Mouse (Mus musculus): Measurements from ENCODE around the gene Atp5d.
"Not testable (repeated sequence)": the region's sequence is repeated elsewhere in the genome, so short reads cannot be mapped to it uniquely, and the experiment has no call there.

Gene Atp5d

DNA sequence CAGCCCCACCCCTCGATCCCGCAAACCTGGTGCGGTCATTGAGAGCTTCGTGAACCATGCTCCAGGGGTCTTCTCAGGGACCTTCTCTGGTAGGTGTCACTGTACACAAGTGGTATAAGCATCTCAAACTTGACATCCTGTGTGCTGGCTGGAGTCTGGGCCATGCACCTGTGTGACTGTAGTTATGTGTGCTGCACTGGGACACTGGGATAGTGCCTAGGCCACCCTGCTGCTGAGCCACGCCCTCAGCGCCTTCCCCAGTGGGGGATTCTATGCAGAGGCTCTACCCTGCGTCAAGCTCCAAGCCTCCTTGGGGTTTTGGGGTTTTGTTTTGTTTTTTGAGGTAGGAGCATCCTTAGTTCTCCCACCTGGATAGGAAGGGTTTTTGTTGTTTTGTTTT, 16.0 kb downstream of the Atp5d start:
- in situ Hi-C loops (cut with MboI), result no loop called here

DNA sequence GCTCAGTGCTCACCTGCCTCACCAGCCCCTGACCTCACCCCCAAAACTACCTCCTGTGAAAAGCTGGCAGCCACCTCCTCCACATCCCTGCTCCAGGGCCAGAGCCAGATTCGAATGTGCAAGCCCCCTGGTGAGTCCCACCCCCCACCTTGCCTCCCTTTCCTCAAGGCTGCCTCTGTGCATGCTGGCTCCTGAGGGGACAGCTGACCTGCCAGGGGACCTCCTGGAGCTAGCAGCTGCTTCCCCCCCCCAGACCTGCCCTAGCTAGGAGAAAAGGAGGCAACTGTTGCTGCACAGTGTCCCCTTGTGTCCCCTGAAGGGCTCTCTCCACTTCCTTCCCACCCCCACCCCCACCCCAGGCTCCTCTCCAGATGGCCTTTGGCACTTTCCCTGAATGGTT, 16.8 kb downstream of the Atp5d start:
- in situ Hi-C loops (cut with MboI), result no loop called here

DNA sequence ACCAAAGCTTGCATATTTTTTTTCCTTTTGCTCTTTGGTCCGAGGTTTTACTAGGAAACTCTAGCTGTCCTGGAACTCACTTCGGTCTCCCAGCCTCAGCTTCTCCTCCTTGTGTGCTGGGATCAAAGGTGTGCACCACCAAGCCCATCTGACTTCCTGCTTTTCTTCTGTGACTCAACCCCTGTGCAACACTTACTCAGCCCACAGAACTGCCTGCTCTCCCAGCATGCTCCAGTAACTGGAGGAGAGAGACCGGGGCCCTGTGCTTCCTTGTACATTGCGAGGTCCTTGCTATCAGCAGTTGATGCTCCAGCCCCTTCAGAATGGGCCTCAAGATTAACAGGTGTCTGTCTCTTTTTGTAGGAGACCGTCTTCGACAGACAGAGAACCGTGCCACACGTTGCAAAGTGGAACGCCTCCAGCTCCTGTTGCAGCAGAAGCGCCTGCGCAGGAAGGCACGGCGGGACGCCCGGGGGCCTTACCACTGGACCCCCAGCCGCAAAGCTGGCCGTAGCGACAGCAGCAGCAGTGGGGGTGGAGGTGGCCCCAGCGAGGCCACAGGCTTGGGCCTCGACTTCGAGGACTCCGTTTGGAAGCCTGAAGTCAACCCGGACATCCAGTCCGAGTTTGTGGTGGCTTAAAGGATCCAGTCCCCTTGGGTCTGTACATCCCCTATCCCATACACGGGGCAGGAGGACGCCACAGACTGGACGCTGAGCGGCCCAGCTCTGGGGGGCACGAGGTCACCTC, 17.7 kb downstream of the Atp5d start:
- in situ Hi-C loops (cut with MboI), result no loop called here

DNA sequence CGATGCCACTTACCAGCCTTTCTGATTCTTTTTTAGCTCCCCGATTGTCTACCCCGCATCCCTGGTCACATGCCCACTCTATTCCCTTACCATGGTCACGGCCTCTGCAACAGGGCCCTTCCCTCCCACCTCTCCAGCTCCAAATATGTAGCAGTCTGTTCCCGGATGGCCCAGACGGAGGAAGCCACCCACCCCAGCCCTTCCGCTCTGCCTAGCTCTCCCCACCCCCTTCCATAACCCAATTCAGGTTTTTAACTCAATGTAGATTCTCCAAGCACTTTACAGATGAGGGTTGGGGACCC, 18.3 kb downstream of the Atp5d start:
- in situ Hi-C loops (cut with MboI), result no loop called here

DNA sequence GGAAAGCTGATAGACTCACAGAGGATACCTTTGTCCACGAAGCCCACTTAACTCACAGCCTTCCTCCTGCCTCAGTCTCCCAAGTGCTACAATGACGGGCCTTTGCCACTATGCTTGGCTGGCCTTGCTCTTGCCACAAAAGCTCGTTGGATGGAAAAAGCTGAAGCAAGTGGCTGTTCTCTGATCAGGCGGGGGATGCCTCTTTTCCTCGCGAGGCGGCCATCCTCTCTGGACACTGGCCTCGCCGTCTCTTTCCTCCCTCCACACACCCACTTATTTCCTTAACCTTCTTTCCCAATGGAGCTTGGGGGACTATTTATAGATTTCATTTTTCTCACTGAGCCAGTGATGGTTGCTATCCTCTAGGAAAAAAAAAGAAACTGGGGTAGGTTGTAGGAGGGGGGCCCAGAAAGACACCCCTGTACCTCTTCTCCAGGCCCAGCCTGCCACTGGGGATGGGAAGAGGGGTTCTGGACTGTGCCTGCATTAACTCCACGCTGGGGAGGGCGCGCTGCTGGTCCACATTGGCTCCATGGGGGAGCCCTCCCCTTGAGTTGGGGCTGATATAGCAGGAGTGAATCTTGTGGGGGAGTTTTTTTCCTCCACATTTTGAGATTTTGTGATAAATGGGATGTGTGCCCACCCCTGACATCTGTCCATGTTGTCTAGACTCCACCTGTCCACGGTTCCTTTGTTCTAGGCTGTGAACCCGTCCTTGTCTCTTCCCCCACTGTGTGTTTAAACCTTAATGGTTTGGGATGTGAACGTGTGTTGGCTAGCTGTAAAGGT, 18.9 kb downstream of the Atp5d start:
- in situ Hi-C loops (cut with MboI), result no loop called here

DNA sequence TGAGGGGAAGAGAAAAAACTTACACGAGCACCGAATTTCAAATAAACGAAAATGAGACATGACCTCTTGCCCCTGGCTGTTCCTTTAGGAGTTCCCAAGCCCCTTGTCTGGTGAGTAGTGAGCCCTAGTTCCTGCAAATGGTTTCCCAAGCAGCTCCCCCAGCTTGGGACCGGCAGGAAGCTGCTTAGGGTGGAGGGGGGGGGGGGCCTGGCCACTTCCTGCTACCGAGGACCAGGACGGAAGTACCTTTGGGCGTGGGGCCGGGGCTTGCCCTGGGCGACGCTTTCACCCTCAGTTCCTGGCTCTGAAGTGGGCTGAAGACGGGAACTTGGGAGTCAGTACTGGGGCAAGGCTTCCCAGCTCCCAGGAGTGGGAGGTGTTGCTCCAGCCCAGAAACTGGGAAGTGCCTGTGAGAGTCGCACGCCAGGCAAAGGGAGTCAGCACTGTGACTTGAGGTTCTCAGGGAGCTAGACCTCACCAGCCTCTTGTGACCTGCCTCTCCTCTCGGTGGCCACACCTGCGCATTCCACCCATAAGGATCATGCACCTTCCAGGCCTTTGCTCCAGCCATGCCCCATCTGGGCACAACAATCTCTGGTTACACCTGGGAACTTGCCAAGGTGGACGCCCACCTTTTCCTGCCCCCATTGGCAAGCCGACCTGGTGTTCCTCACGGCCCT, 20.0 kb downstream of the Atp5d start:
- in situ Hi-C loops (cut with MboI), result no loop called here

DNA sequence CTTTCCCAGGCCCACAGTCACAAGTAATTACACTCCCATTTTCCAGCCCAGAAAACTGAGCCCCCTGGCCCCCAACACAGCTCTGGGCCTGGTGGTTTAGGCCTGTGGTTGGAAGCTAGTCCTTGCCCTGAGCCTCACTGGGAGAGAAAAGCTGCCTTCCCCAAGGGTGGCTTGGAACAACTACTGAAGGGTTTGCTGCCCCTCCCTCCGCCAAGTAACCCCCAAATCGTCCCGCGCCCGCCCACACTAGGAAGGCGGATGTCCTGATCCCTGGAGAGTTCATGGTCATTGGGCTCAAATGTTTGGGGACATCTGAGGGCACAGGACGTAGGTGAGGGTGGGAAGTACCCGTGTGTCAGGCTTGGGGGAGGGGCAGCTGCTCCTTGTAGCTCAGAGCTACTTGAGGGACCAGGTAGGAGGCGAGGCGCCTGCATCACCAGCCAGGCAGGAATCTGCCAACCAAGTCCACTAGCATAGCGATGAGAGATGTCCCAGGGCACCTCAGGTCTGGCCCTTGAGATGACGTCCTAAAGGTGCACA, 20.7 kb downstream of the Atp5d start:
- in situ Hi-C loops (cut with MboI), result no loop called here

DNA sequence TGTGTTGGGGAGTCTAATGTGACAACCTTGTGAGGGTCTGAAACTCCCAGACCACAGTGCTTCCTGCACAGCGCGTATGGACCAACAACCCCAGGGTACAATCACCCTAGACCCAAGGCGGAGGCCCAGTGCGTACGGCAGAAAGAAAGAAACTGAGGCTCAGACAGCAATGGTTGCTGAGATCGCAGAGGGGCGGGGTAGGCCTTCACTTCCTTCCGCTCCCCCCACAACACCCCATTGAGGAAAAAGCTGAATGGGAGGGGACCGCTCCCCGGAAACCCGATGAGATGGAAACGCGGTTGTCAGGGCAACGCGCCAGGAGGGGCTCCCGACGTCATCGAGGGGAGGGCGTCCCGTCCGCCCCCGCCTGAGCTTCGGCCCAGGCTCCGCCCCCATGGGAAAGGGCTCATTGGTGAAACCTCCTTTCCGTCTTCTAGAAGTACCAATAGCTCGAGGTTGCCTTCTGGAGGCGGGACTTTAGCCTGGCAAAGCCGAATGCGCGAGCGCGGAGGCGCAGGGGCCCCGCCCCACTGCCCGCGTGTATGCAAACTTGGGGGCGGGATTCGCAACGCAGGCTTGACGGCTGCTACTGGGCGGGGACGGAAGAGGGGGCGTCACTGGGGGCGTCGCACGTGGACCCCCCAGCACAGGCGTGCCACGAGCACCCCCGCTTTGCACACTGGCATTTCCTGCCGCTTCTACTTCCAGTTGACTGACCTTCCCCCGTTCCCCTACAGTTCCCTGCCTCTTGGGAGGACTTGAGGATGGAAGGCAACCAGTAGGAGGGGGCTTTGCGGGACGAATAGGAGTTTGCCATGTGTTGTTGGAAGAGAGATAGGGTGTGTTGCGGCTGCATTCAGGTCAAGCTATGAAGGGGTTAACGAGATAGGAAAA, 21.4 kb downstream of the Atp5d start:
- in situ Hi-C loops (cut with MboI), result no loop called here

DNA sequence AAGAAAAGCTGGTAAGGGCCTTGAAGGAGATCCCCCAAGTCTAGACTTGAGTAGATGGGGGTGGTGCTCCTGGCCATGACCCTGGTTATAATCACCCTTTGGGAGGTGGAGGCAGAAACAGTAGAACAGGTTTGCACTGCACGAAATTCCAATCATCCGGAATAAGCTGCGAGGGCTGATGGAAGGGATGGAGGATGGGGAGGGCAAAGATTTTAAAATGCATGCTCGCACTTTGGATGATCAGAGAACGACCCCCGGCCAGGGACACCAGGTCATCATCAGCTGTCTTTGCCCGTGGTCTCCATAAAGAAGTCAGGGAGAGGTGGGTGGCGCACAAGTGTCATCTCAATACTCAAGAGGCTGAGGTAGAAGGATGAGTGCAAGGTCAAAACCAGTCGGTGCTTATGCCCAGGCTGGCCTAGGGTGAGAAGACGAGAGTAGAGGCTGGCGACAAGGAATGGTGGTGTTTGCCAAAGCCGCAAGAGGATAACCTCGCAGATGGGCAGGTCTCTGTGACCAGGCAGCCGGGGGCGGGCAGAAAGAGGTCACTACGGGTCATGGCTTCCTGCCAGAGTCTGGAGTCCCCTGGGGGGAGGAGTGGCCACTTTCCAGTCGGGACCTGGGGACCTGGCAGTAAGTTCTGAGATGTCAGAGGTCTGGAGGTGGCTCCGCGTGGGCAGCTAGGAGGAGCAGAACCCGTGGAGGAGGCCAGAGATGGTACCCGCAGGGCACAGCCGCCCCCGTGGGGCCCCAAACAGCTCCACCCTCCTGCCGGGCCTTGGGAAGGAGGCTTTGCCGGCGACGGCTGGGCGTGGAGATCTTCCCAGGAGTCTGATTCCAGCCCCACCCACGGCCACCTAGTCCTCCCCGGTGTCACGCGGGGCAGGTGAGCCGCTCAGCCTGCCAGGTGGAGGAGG, 22.3 kb downstream of the Atp5d start:
- in situ Hi-C loops (cut with MboI), result no loop called here

DNA sequence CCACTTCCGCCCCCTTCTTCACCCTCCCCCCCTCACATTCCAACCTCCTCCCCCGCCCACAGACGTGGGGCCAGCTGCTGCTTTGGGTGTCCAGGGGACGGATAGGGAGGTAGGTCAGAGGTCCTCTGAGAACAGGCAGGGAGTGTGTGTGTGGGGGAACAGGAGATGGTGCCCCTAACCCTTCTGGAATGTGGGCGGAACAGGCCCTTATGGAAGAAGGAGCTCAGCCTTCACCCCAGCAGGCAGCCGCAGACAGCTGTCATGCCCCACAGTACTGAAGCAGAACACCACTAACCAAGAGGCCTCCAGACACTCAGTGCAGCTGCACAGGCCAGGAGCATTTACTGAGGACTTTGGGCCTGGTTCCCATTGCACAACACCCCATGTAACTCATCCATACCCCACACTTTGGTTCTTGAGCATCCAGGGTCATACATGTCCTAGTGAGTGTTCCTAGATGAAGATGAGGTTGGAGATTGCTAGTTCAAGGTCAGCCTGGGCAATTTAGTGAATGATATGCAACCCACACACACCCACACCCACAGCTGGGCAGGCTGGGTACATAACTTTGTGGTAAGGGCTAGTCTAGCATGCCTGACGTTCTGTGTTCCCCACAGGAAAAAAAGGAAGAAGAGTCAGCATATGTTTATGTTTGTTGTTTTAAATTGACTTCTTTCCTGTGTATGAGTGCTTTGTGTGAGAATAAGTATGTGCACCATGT, 23.2 kb downstream of the Atp5d start:
- in situ Hi-C loops (cut with MboI), result no loop called here

DNA sequence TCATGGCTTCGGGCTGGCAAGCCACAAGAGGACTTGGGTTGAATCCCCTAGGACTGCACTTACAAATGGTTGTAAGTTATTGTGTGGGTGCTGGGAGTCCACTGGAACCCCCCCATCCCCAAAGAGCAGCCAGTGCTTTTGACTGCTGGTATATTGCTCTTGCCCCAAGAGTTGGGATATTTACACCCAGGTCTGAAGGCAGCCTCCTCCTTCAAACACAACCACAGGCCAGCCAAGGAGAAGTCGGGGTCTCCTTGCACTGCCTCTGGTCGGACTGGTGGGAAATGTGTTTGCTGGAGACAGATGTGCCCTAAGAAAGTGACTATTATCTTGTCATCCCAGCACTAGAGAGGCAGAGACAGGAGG, 23.8 kb downstream of the Atp5d start:
- in situ Hi-C loops (cut with MboI), result no loop called here

DNA sequence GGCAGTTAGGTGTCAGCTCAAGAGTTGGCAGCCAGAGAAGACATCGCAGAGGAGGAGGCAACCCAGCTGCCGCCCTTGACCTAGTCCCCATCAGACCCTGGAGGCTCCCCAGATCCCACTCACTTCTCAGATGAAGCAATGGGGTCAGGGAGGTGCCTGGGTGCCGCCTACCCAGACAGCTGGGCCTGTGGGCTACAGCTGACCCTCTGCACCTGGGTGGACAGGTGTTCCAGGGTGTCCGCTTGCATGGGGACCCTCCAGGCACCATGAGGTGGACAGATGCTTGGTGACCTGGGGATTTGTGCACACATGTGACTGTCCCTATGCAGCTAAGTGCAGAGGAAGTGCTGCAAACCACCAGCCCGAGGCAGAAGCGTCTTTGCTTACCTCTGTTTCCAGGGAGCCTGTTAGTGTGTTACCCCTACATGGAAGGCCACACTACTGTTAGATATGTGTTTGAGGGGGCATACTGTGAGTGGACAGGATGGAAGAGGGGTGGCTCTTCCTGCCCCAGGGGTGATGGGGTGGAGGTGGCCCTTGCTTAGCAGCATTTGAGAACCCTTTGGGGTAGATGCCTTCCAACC, 24.4 kb downstream of the Atp5d start:
- in situ Hi-C loops (cut with MboI), result no loop called here

DNA sequence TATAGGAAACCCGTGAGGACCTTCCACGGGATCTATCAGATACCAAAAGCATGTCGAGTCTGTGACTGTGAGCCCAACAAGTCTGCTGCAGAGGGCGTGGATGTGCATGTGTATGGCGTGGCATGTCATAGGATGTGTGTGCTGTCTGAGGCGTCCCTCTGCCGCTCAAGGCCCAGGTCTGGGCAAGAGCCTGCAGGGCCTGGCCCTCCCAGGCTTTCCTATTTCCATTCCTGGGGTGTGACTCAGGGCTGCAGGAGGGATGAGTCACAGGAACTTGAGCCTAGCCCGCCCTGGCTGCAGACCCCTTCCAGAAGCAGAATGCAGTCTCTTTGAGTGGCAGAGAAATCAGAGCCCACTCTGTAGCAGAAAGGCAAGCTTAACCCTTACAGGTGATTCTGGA, 25.3 kb downstream of the Atp5d start:
- in situ Hi-C loops (cut with MboI), result no loop called here

DNA sequence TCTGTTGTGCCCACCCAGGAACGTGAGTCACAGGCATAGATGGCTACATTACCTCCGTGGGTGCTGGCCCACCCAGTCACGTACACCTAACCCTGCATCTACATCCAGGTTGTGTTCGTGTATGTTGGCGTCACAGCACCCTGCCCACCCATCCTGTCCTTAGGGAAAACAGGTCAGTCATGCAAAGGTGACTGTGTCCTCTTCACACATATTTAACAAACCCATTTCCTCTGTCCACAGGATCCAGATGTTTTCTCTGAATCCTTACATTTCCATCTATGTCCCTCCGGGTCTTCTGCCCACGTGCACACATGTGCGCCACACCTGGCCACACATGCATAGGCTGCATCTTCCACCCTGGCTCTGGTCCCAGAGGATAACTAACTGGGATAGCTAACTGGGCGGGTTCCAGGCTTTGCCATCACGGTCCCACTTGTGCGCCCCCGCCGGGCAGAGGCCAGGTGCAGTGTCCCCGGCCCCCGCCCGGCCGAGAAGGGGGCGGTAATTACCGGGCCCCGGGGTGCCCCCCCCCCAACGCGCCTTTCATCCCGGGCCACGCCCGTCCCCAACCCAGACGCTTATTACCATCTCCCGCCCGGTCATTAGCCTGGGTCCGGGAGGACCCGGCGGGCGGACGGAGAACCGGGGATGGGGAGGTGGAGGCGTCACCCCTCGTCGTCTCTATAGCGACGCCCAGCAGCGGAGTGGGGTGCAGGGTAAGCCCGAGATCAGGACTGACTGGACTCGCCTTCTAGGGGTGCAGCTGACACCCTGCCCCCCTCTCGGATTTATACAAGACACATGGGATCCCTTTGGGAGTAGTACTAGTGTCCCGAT, 25.9 kb downstream of the Atp5d start:
- in situ Hi-C loops (cut with MboI), result no loop called here

DNA sequence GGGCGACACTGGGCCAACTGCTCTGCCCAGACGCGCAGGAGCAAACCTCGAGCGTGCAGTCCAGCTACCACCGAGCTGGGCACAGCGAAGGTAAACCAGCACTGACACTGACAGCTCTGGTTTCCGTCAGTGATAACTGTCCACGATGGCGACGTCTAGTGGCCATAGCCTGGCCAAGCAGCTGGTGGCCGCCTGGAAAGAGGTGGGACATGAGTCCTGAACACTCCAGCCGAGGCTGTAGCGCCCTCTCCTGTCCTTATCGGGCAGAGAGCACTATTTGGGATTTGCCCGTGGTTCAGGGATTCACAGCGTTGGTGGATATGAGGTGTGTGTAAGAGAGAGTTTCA, 26.5 kb downstream of the Atp5d start:
- in situ Hi-C loops (cut with MboI), result no loop called here

DNA sequence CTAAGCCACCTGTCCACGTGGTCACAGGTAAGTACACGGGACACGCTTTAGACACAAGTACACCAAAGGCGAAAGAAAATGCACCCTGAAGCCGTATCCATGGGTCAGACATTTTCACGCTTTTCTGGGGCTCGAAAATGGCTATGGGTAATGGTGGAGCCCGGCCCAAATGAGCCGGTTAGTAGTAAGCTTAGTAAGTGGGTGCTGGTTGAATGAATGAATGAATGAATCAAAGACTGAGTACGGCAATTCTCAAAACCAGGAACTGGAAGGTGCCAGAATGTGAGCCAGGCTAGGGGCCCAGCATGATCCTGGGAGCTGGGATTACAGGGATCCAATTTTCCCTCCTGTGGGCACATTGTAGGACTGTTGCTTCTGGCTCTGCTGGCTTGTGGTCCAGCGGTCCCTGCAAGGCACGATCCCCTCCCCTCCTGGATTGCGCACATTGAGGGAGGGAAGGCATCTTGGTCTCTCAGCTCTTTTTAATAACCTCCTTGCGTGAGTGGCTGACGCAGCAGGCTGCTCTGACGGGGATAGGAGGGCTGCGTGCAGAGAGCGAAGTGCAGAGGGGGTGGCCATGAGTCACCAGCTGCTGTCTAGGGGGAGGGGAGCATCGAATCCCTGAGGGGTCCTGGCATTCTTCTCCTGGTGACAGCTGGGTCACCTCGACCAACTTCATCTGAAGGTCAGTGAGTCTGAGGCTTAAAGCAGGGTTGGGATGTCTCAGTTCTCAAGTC, 27.1 kb downstream of the Atp5d start, which contains the start of gene Cirbp:
Gene Cirbp, plus strand, starts transcription at position 594 of the 737 bp plus-strand sequence.
- in situ Hi-C loops (cut with MboI), result no loop called here

DNA sequence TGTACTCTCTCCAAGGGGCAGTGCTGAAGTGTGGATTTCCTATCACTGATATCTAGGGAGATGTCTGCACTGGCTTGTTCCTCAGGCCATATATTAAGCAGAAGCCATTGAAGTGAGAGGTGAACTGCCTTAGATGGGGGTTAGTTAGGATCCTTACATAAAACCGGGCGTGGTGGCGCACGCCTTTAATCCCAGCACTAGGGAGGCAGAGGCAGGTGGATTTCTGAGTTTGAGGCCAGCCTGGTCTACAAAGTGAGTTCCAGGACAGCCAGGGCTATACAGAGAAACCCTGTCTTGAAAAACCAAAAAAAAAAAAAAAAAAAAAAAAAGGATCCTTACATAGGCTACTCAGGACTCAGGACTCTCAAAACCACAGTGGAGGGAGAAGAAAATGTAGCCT, 27.7 kb downstream of the Atp5d start:
- in situ Hi-C loops (cut with MboI), result not testable (repeated sequence)

DNA sequence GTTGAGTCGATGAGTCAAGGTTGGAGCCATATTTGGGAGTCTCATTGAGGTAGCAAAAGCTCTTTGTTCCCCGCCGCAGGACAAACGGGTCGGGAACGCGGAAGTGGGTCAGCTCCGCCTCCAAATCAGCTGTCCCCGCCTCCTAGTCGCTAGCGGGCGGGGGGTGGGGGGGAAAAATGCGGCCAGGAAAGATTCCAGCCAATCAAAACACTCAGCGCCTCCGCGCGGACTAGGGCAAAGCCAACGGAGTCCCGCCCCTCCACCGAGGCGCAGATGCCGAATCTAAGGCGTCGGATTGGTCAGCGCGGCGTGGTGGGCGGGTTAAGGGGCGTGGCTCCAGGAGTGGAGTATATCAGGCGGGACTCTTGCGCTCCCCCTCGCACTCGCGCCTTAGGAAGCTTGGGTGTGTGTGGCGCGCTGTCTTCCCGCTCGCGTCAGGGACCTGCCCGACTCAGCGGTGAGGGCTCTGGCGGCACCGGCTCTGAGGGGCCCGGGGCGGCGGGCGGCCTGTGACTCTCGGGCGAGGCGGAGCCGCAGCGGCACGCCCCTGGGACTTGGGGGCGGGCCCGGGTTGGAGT, 29.1 kb downstream of the Atp5d start:
- in situ Hi-C loops (cut with MboI), result no loop called here
